Mouse (Mus musculus): ENCODE results near the gene Ccdc65. TPM values are rescaled to one million over a fixed set of nuclear protein-coding genes. Genes with fewer than 3 reads are reported as not detected.

Gene Ccdc65
- total RNA-seq, 1 experiment, result 0.76 TPM

GRCm38 (mm10) chr15:98772511-98773211 is 64.7 kb downstream of the Ccdc65 start:
- no peak overlapping the region for H3K27ac ChIP-seq (ENCODE audit: insufficient read depth, low read depth, low read length, poor library complexity, severe bottlenecking)
- peaks cover 0 to 14% of the 10 kb centered on the region in 2 experiments; a peak in 2 of 4 replicates for H3K4me1 ChIP-seq (ENCODE audit: control insufficient read depth in 2 of 2, insufficient read depth in 2 of 2, low read length in 2 of 2, poor library complexity in 1 of 2)
- H3K9me3 ChIP-seq (ENCODE audit: control insufficient read depth, insufficient read depth, low read depth, low read length), result no peaks in the 10 kb centered on the region
- H3K36me3 ChIP-seq (ENCODE audit: control insufficient read depth, insufficient read depth, low read length, poor library complexity, severe bottlenecking), result no peaks in the 10 kb centered on the region
- peak overlapping the region; percentile 26 to 33; a peak in 3 of 4 replicates for H3K4me3 ChIP-seq (ENCODE audit: insufficient read depth in 1 of 2, low read depth in 1 of 2, low read length in 2 of 2, poor library complexity in 1 of 2, severe bottlenecking in 1 of 2)
- no peak for TF ChIP-seq HCFC1 (IDR thresholded peaks at IDR 0.05; ENCODE audit: borderline replicate concordance, insufficient read depth, low read length)
- DNase-seq (ENCODE audit: low read depth, low spot score), result no peak
- peak overlapping the region; percentile 22; the same call in 1 of the 2 replicates for H3K9ac ChIP-seq (ENCODE audit: insufficient read depth, low read depth, low read length, poor library complexity, severe bottlenecking)
- in situ Hi-C loops (cut with MboI; ENCODE audit: low sequenced_read_pairs in 2 of 2, unreplicated experiment in 2 of 2), result no loop called here

Other genes starting within 250 kb of the Ccdc65 start
- gene OR5BS1P, start 238.3 kb upstream of the Ccdc65 start, total RNA-seq (2012; rRNA removed), result not detected in 2 replicates
- not detected in 2 replicates for gene Lalba, start 225.5 kb upstream of the Ccdc65 start, total RNA-seq (2012; rRNA removed)
- 0.04 TPM in 1 of 2 replicates, not detected in the other for gene Olfr279, start 215.8 kb upstream of the Ccdc65 start, total RNA-seq (2012; rRNA removed)
- 95.0 and 111 TPM in 2 replicates for gene Kansl2, start 173.9 kb upstream of the Ccdc65 start, total RNA-seq (2012; rRNA removed)
- 53.1 and 59.1 TPM in 2 replicates for gene Ccnt1, start 137.3 kb upstream of the Ccdc65 start, total RNA-seq (2012; rRNA removed)
- gene 4930415O20Rik, start 137.2 kb upstream of the Ccdc65 start, total RNA-seq (2012; rRNA removed), result not detected in 2 replicates
- 9.0 and 15.3 TPM in 2 replicates for gene Adcy6, start 98.1 kb upstream of the Ccdc65 start, total RNA-seq (2012; rRNA removed)
- gene Cacnb3, start 77.4 kb upstream of the Ccdc65 start, total RNA-seq (2012; rRNA removed), result 27.3 and 32.0 TPM in 2 replicates
- gene Ddx23, start 45.3 kb upstream of the Ccdc65 start, total RNA-seq (2012; rRNA removed), result 147 and 151 TPM in 2 replicates
- 5.7 and 7.6 TPM in 2 replicates for gene Rnd1, start 30.7 kb upstream of the Ccdc65 start, total RNA-seq (2012; rRNA removed)
- 105 and 119 TPM in 2 replicates for gene Fkbp11, start 20.0 kb downstream of the Ccdc65 start, total RNA-seq (2012; rRNA removed)
- 26.2 and 41.2 TPM in 2 replicates for gene Arf3, start 55.0 kb downstream of the Ccdc65 start, total RNA-seq (2012; rRNA removed)
- gene Wnt10b, start 69.9 kb downstream of the Ccdc65 start, total RNA-seq (2012; rRNA removed), result 1.1 and 1.3 TPM in 2 replicates
- gene Wnt1, start 81.7 kb downstream of the Ccdc65 start, total RNA-seq (2012; rRNA removed), result not detected in 2 replicates
- gene Ddn, start 101.3 kb downstream of the Ccdc65 start, total RNA-seq (2012; rRNA removed), result 0.11 and 0.22 TPM in 2 replicates
- gene Prkag1, start 123.3 kb downstream of the Ccdc65 start, total RNA-seq (2012; rRNA removed), result 36.6 and 54.7 TPM in 2 replicates
- 30.7 and 35.9 TPM in 2 replicates for gene Kmt2d, start 163.0 kb downstream of the Ccdc65 start, total RNA-seq (2012; rRNA removed)
- gene Rhebl1, start 186.3 kb downstream of the Ccdc65 start, total RNA-seq (2012; rRNA removed), result 43.6 and 48.2 TPM in 2 replicates
- 1.0 and 1.2 TPM in 2 replicates for gene Dhh, start 190.3 kb downstream of the Ccdc65 start, total RNA-seq (2012; rRNA removed)
- 55.1 and 73.3 TPM in 2 replicates for gene Lmbr1l, start 210.0 kb downstream of the Ccdc65 start, total RNA-seq (2012; rRNA removed)
- 1,092 and 1,539 TPM in 2 replicates for gene Tuba1b, start 226.4 kb downstream of the Ccdc65 start, total RNA-seq (2012; rRNA removed)
- gene Gm49450, start 245.3 kb downstream of the Ccdc65 start, total RNA-seq (2012; rRNA removed), result not detected in 2 replicates
- 595 and 862 TPM in 2 replicates for gene Tuba1a, start 245.5 kb downstream of the Ccdc65 start, total RNA-seq (2012; rRNA removed)